Comparison of ENCODE assay signal across 8 mouse cellular contexts in the genomic region with DNA sequence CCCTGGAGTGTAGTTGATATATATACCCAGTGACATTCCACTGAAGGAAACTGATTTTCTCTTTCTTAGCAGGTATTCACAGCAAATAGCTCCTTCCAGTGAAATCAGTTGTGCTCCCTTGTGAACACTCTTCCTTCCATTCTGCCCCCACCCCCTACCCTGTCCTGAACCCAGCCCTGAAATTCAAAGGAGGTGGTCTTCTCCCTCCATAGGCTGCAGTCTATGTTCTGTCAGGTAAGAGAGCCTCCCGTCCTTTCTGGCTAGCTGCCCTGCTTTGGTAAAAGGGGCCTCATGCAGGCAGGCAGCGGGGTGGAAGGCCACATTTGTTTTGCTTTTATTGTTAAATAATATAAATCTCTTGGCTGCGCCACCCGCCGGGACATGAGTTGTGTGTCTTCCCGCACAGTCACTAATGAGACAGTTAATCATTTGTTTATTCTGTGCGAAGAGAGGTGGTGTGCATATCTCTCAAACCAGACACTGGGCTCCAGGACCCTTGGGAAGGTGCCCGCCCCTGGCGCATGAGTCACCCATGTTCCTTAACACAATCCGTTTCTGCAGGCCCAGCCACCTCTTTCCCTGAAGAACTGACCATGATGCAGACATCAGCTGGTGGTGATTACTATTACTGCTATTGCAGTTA.
DNase-seq lines count a peak whose midpoint lies in the region; ATAC-seq lines count a peak whose summit lies in the region.

No protein-coding gene starts in this region.

- no peak overlapping the region for H3K4me3 ChIP-seq in kidney, embryonic 16.5 days (ENCODE audit: low read length)
- no peak overlapping the region for H3K4me3 ChIP-seq in embryonic facial prominence, embryonic 10.5 days
- H3K4me3 ChIP-seq in hindbrain, embryonic 14.5 days (replicated peaks; ENCODE audit: low read length): no peak overlapping the region
- H3K4me3 ChIP-seq in midbrain, embryonic 14.5 days (replicated peaks; ENCODE audit: low read depth, low read length): no peak overlapping the region

- intact Hi-C loops in left cerebral cortex, postnatal 25 days (cut with DNase I): no loop called here

- no peak overlapping the region for H3K27ac ChIP-seq in kidney, embryonic 16.5 days (ENCODE audit: low read length)
- H3K27ac ChIP-seq in embryonic facial prominence, embryonic 10.5 days (replicated peaks): peak overlapping the region; percentile 57; the same call in 1 of the 2 replicates
- peak overlapping the region; percentile 72 for H3K27ac ChIP-seq in hindbrain, embryonic 14.5 days
- peak overlapping the region; percentile 68 for H3K27ac ChIP-seq in midbrain, embryonic 14.5 days (replicated peaks; ENCODE audit: low read depth, low read length)

- H3K9me3 ChIP-seq in kidney, embryonic 16.5 days (ENCODE audit: low read length): no peaks in the 10 kb centered on the region
- H3K9me3 ChIP-seq in embryonic facial prominence, embryonic 10.5 days: no peaks in the 10 kb centered on the region
- H3K9me3 ChIP-seq in hindbrain, embryonic 14.5 days (ENCODE audit: control insufficient read depth, low read length): no peaks in the 10 kb centered on the region
- no peaks in the 10 kb centered on the region for H3K9me3 ChIP-seq in midbrain, embryonic 14.5 days (ENCODE audit: control insufficient read depth, low read length)

- ATAC-seq in kidney, embryonic 16.5 days (ENCODE audit: low FRiP score, low TSS enrichment): peak; percentile 69; the same call in 1 of the 2 replicates
- peak; percentile 61; the same call in 1 of the 2 replicates for ATAC-seq in hindbrain, embryonic 14.5 days (ENCODE audit: low FRiP score)
- ATAC-seq in midbrain, embryonic 14.5 days (ENCODE audit: low FRiP score, low TSS enrichment): peak; percentile 69

- no peaks in the 10 kb centered on the region for H3K36me3 ChIP-seq in kidney, embryonic 16.5 days (ENCODE audit: insufficient read depth, low read length)
- H3K36me3 ChIP-seq in embryonic facial prominence, embryonic 10.5 days (replicated peaks): no peaks in the 10 kb centered on the region
- no peaks in the 10 kb centered on the region for H3K36me3 ChIP-seq in hindbrain, embryonic 14.5 days (replicated peaks; ENCODE audit: control insufficient read depth, insufficient read depth)
- H3K36me3 ChIP-seq in midbrain, embryonic 14.5 days (ENCODE audit: control insufficient read depth, insufficient read depth, low read length): no peaks in the 10 kb centered on the region

- H3K4me1 ChIP-seq in kidney, embryonic 16.5 days (ENCODE audit: insufficient read depth, low read length): peaks cover 7% of the 10 kb centered on the region
- H3K4me1 ChIP-seq in embryonic facial prominence, embryonic 10.5 days: peaks cover 21% of the 10 kb centered on the region
- H3K4me1 ChIP-seq in hindbrain, embryonic 14.5 days (replicated peaks; ENCODE audit: control insufficient read depth, insufficient read depth, low read length): peaks cover 22% of the 10 kb centered on the region
- peaks cover 31% of the 10 kb centered on the region for H3K4me1 ChIP-seq in midbrain, embryonic 14.5 days (ENCODE audit: control insufficient read depth, insufficient read depth, low read length)

- no peak overlapping the region for H3K9ac ChIP-seq in kidney, embryonic 16.5 days (replicated peaks; ENCODE audit: low read length)
- H3K9ac ChIP-seq in hindbrain, embryonic 14.5 days: no peak overlapping the region
- H3K9ac ChIP-seq in midbrain, embryonic 14.5 days (replicated peaks; ENCODE audit: low read length): no peak overlapping the region

- no peaks in the 10 kb centered on the region for H3K27me3 ChIP-seq in kidney, embryonic 16.5 days (ENCODE audit: insufficient read depth, low read length)
- no peaks in the 10 kb centered on the region for H3K27me3 ChIP-seq in embryonic facial prominence, embryonic 10.5 days (replicated peaks; ENCODE audit: low read depth, poor library complexity, severe bottlenecking)
- H3K27me3 ChIP-seq in hindbrain, embryonic 14.5 days (ENCODE audit: control insufficient read depth, insufficient read depth, low read length): no peaks in the 10 kb centered on the region
- no peaks in the 10 kb centered on the region for H3K27me3 ChIP-seq in midbrain, embryonic 14.5 days (ENCODE audit: control insufficient read depth, insufficient read depth, low read length)

- 27% methylated on average over 10 of the region's 10 CpGs for WGBS in kidney, embryonic 16.5 days
- 45% methylated on average over 10 of the region's 10 CpGs for WGBS in embryonic facial prominence, embryonic 10.5 days
- WGBS in hindbrain, embryonic 14.5 days: 15% methylated on average over 10 of the region's 10 CpGs
- 24% methylated on average over 10 of the region's 10 CpGs for WGBS in midbrain, embryonic 14.5 days

- no peak overlapping the region for H3K4me2 ChIP-seq in kidney, embryonic 16.5 days (replicated peaks; ENCODE audit: low read depth, low read length)
- H3K4me2 ChIP-seq in hindbrain, embryonic 14.5 days (replicated peaks): 0 out of 2 replicates have a peak overlapping the region, but pooled peaks have one; percentile 15
- no peak overlapping the region for H3K4me2 ChIP-seq in midbrain, embryonic 14.5 days (ENCODE audit: low read length)

- no peak for DNase-seq in kidney, adult 11 months
- peak; percentile 9 for DNase-seq in embryonic facial prominence, embryonic 10.5 days (ENCODE audit: low spot score)
- no peak for DNase-seq in hindbrain, embryonic 14.5 days (ENCODE audit: low spot score)
- DNase-seq in midbrain, embryonic 14.5 days: peak; percentile 70
- no peak for DNase-seq in B cell, adult 2 months
- DNase-seq in left cerebral cortex, postnatal 25 days (ENCODE audit: low spot score in 2 of 2): no peak
- no peak for DNase-seq in thymus, adult 18-20 months

Comparison
In these comparisons a context has a peak if more than half of its experiments do, and no peak if none do; other contexts are left out.
1. DNase-seq: peak in embryonic facial prominence, embryonic 10.5 days (single experiment) and midbrain, embryonic 14.5 days (single experiment); none in kidney, adult 11 months (single experiment), hindbrain, embryonic 14.5 days (single experiment), B cell, adult 2 months (0 of 2), left cerebral cortex, postnatal 25 days (0 of 2) and thymus, adult 18-20 months (0 of 2).
2. Peak in every context shown above with its lines, with median percentiles within 50 percentile points of each other: ATAC-seq.